Mouse (Mus musculus) cerebellum, adult 9-11 months (tissue): Measurements from ENCODE around the gene Asap2.
A peak's percentile ranks its signal among the peaks of the same experiment; 100 is the strongest.

Source experiments
- DNase-seq: peaks from one replicate; pipeline ENCODE4 v3.0.0; 2022

The Asap2 gene

GRCm38 (mm10) chr12:21265946-21266783 is 275.9 kb downstream of the Asap2 start:
- peak; percentile 70 for DNase-seq

- DNase-seq: no peak
Observed at GRCm38 (mm10) chr12:21266784-21267098, 276.5 kb downstream of the Asap2 start.

- peak; percentile 74 for DNase-seq
Observed at GRCm38 (mm10) chr12:21268083-21268616, 277.9 kb downstream of the Asap2 start.

- DNase-seq: peak; percentile 84
Observed at GRCm38 (mm10) chr12:21274446-21274845, 284.2 kb downstream of the Asap2 start.

- DNase-seq: no peak
Observed at GRCm38 (mm10) chr12:21277352-21277864, 287.1 kb downstream of the Asap2 start.

GRCm38 (mm10) chr12:21284761-21285441 is 294.6 kb downstream of the Asap2 start, which contains the start of gene Cpsf3:
Gene Cpsf3, plus strand, starts transcription at chr12:21285391.
- DNase-seq: no peak

GRCm38 (mm10) chr12:21285508-21286242 is 295.4 kb downstream of the Asap2 start:
- DNase-seq: no peak

- peak; percentile 99 for DNase-seq
Observed at GRCm38 (mm10) chr12:21286243-21286622, 296.0 kb downstream of the Asap2 start, which contains the start of gene Itgb1bp1. Gene Itgb1bp1, minus strand, starts transcription at chr12:21286284.

- DNase-seq: peak; percentile 58
Observed at GRCm38 (mm10) chr12:21286712-21287650, 296.7 kb downstream of the Asap2 start.

- DNase-seq: no peak
Observed at GRCm38 (mm10) chr12:21288716-21289395, 298.6 kb downstream of the Asap2 start.

GRCm38 (mm10) chr12:21289651-21290050 is 299.4 kb downstream of the Asap2 start:
- no peak for DNase-seq

- no peak for DNase-seq
Observed at GRCm38 (mm10) chr12:21298856-21299255, 308.6 kb downstream of the Asap2 start.

- no peak for DNase-seq
Observed at GRCm38 (mm10) chr12:21301324-21301723, 311.1 kb downstream of the Asap2 start.

GRCm38 (mm10) chr12:21301932-21302331 is 311.7 kb downstream of the Asap2 start:
- no peak for DNase-seq

- DNase-seq: no peak
Observed at GRCm38 (mm10) chr12:21302361-21302783, 312.1 kb downstream of the Asap2 start.

- DNase-seq: no peak
Observed at GRCm38 (mm10) chr12:21305741-21306140, 315.5 kb downstream of the Asap2 start.

GRCm38 (mm10) chr12:21306721-21307120 is 316.5 kb downstream of the Asap2 start:
- DNase-seq: no peak

- DNase-seq: no peak
Observed at GRCm38 (mm10) chr12:21312201-21312600, 321.9 kb downstream of the Asap2 start.

- peak; percentile 87 for DNase-seq
Observed at GRCm38 (mm10) chr12:21315923-21316868, 325.9 kb downstream of the Asap2 start, which contains the start of gene Iah1. Gene Iah1, plus strand, starts transcription at chr12:21316389.

GRCm38 (mm10) chr12:21316869-21317265 is 326.6 kb downstream of the Asap2 start:
- DNase-seq: peak; percentile 34
